Mouse (Mus musculus): ENCODE data around the gene Hspd1.
"Not testable (repeated sequence)": the region's sequence is repeated elsewhere in the genome, so short reads cannot be mapped to it uniquely, and the experiment has no call there.

Gene Hspd1

GRCm38 (mm10) chr1:55087932-55088610 is at the start of gene Hspd1, which contains the start of gene Hspe1:
Gene Hspd1, minus strand, starts transcription at chr1:55088243.
Gene Hspe1, plus strand, starts transcription at chr1:55088132.
- DNase-seq: peak; percentile 98

DNA sequence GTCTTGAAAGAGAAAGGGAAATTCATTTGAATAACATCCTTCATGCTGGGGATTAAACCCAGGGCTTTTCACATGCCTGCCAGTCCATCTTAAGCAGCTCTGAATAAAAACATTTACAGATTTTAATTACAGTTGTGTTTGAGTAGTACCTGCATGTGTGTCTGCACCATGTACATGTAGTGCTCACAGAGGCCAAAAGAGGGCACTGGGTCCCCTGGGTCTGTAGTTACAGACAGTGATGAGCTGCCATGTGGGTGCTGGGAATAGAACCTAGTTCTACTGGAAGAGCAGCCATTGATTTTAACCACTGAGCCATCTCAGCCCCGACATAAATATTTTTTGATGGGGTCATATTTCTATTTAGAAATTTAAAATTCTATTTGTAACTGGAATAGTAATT is 47.8 kb upstream of the Hspd1 start:
- DNase-seq: no peak

- DNase-seq: no peak
These were observed 46.3 kb upstream of the Hspd1 start for GRCm38 (mm10) chr1:55134301-55134700.

DNA sequence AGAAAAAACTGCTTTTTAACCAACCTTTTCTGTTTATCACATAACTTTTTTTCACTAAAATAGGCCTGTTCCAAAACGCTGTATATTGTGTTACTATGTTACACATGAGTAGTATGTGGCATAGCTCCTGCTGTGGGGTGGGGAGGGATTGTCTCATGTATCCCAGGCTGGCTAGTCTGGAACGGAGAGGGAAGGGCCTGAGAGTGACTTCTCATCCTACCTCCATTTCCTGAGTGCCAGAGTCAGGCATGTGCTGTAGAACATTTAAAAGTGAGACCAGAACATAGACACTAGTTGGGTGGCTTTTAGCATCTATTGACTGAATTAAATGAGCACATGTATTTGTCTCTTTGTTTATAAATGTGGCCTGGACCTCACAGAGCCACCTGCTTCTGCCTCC is 45.1 kb upstream of the Hspd1 start:
- DNase-seq: no peak

- no peak for DNase-seq
These were observed 44.3 kb upstream of the Hspd1 start for GRCm38 (mm10) chr1:55132308-55132707.

DNA sequence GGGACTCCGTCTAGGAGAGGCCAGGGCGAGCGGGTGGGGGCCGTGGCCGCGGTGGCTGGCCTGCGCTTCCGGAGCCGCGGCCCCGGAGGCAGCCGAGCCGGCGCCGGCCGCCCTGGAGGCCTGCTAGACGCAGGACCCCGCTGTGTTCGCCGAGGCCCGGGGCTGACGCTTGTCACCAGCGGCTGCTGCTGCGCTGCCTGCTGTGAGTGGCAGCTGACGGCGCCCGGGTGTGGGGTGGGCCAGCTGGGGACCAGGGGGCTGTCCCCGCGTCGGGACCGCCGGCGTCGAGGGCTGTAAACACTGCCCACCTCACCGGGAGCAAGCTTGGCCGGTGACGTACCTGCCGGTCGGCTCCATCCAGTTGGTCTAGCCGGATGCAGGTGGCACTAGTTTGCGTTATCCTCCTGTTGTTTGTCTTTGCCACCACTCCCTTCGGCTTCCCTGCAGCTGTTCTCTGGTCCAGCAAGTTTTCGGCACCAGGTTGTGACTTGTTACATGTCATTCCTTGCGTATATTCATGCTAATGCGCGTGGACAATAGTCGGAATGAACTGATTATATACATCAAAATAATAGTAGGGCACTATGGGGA is 43.5 kb upstream of the Hspd1 start:
- no peak for DNase-seq

- peak; percentile 90 for DNase-seq
These were observed 42.9 kb upstream of the Hspd1 start, which contains the start of gene Mob4 for GRCm38 (mm10) chr1:55130943-55131401. Gene Mob4, plus strand, starts transcription at chr1:55131231.

- DNase-seq: no peak
These were observed 42.3 kb upstream of the Hspd1 start for GRCm38 (mm10) chr1:55130190-55130916.

- DNase-seq: no peak
These were observed 41.7 kb upstream of the Hspd1 start for GRCm38 (mm10) chr1:55129716-55130115.

DNA sequence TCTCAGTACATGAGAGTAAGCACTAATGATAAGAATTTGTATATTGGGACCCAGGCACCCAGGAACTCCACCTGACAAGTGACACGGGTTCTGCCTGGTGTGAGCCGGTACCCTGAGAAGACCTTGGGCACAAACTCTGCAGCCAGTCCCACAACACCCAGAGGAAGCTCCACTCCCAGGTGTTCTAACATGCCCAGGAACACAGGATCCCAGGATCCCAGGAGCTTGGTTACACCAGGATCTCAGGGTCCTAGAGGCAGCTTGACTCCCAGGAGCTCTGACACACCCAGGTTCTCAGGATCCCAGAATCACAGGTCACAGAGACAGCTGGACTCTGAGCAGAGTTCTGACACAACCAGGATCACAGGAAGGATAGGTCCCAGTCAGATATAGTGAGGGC is 36.1 kb upstream of the Hspd1 start:
- DNase-seq: not testable (repeated sequence)

- no peak for DNase-seq
These were observed 35.5 kb upstream of the Hspd1 start for GRCm38 (mm10) chr1:55123561-55123960.

DNA sequence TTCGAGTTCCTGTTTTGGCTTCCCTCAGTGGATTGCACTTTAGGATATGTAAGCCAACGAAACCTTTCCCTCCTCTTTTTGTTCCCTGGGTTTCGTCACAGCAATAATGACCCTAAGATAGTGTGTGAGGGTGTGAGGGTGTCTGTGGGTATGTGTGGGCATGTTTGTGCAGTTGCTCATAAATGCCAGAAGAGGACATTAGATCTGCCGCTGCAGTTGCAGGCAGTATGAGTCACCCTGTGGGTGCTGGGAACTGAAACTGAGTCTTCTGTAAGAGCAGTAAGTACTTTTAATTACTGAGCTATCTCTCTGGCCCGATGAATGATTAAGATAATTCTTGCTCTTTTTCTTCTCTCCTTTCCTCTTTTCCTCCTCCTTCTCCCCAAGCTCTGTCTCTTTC is 35.0 kb upstream of the Hspd1 start:
- no peak for DNase-seq

GRCm38 (mm10) chr1:55109066-55109766 is 21.2 kb upstream of the Hspd1 start:
- no peak for DNase-seq

- no peak for DNase-seq
These were observed 20.4 kb upstream of the Hspd1 start for GRCm38 (mm10) chr1:55108473-55108872.

DNA sequence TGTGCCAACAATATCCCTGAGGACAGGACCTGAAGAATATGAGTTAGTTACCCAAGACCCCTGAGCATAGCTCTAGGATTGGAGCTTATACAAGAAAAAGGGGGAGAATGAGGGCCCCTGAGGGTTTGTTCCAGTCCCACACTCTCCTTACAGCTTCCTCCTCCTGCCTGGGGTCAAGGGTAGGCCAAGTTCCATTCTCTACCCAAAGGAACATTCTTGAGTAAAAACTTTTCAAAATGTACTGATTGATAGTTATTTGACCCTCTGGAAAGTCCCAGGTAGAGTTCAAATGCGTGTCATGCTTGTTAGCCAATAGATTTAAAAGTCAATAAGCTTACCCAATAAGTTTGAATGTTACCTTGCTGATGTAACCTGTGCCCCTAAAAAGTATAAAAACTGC is 19.6 kb upstream of the Hspd1 start:
- no peak for DNase-seq

DNA sequence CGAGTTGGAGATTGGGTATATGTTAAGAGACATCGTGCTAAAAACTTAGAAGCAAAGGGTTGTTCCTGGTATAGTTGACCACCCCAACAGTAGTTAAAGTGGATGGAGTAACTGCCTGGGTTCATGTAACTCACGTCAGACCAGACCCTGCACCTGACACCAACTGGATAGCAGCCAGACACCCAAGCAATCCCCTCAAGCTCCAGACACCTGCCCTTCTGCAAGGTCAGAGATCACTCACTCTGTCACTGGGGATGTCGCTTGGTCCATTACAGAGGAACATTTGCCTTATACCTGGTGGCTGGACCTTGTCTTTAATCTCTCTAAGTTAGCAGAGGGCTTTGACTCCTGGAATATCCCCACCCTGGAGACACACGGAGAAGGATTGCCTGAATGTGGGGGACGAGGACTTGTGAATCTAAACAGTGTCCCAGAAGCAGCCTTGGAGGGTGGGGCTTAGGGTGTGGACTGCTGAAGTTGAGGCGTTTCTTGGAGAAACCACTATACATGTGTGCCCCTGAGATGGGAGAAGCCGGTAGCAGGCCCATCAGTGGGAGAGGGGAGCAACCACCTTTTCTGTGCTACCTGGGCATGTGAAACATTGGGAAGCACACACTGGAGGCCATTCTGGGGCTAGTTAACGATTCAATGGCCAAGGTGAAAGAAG is 19.0 kb upstream of the Hspd1 start:
- no peak for DNase-seq

GRCm38 (mm10) chr1:55092469-55092868 is 4.4 kb upstream of the Hspd1 start:
- DNase-seq: no peak

- DNase-seq: no peak
These were observed 4.0 kb upstream of the Hspd1 start for GRCm38 (mm10) chr1:55092056-55092455.

DNA sequence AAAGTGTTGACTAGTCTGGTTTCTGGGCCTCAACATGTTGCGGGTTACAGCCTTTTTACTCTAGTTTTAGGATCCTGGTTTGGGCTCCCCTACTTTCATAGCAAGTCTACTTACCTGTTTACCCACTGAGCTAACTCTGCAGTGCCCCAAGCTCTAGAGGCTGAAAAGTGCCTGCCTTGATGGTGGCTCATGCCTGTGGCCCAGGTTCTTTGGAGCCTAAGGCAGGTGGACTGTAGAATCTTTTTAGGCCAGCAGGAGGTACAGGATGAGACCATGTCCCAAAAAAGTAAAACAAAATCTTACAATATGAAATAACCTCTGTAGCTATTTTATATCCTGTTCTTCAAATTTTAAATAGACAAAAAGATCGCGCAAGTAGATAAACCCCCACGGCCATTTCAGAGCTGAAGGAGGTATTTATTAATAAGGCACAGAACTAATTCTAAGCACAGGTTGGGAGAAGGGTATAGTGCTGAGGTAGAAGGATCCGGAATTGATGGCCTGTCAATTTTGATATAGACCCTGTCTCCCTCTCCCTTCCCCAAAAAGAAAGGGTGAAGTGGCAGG is 1.5 kb upstream of the Hspd1 start:
- DNase-seq: no peak

DNA sequence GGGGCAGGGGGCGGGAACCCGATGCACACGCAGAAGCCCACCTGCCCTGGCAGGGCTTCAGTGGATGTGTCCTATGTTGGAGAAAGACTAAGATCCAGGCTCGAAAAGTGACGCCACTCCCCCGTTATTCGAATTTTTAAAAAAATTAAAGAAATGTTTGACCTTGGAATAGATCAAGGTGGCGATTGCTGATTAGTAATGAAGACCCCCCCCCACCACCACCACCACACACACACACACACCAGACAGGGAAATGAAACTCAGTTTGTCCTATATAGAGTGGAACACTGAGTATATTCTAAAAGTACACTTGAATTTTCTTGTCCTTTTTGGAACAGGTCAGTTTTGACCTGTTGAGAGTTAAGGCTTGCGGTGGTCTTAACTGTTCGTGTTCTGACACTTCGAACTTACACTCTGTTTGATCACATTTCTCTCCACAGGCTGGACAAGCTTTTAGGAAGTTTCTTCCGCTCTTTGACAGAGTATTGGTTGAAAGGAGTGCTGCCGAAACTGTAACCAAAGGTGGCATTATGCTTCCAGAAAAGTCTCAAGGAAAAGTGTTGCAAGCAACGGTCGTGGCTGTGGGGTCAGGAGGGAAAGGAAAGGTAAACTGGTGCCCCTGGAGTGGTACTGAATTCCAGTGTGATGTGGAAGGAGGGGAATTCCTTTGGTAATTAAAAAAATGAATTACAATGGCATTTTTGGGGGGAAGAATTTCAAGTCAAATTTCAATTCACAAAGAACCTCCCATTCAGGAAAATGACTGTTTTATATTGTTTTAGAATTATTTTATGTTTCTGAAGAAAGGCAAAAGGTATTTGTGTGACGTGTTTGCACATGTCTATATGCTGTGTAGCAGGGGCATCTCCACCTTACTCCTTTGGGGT is 811 bp upstream of the Hspd1 start:
- DNase-seq: no peak

DNA sequence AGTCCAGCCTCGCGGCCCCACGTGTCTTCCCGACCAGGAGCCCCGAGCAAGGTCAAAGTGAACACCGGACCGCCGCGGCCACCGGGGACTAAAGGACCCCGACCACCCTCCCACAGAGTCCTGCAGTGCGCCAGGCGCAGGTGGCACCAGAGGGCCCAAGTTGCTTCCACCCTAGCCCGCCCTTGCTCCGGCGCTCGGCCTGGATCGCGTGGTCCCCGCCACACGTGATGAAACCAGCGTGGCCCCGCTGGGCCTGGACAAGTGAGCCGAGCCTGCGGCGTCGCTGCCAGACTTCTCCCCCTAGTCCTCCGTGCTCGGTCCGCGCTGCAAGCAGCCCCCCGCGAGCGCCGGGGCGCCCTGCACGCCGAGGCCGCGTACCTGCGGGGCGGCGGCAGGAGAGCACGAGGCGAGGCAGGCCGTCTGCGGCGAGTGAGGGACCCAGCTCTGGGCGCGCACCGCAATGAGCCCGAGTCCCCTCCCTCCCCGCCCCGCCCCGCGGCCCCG is 590 bp downstream of the Hspd1 start:
- DNase-seq: no peak
